Mouse (Mus musculus): ENCODE results near the gene Ccdc155. TPM values are rescaled to one million over a fixed set of nuclear protein-coding genes. Genes with fewer than 3 reads are reported as not detected.

The Ccdc155 gene
- polyA plus RNA-seq, 1 experiment from 2014 or later: 0.07 TPM

GRCm38 (mm10) chr7:45185921-45186320 is 18.8 kb downstream of the Ccdc155 start:
- no peaks in the 10 kb centered on the region for H3K9me3 ChIP-seq (replicated peaks)
- no peak overlapping the region for H3K4me3 ChIP-seq (replicated peaks)
- no peak overlapping the region for H3K9ac ChIP-seq
- no peaks in the 10 kb centered on the region for H3K36me3 ChIP-seq
- H3K27me3 ChIP-seq: peaks cover 98% of the 10 kb centered on the region
- H3K27ac ChIP-seq: no peak overlapping the region
- H3K4me2 ChIP-seq: no peak overlapping the region
- no peak for DNase-seq
- ATAC-seq (ENCODE audit: low read depth): no peak
- peaks cover 17% of the 10 kb centered on the region for H3K4me1 ChIP-seq (replicated peaks)
- WGBS (ENCODE audit: insufficient replicate concordance): 54% methylated on average over 7 of the region's 7 CpGs

GRCm38 (mm10) chr7:45183672-45184071 is 21.0 kb downstream of the Ccdc155 start:
- 54% methylated on average over 7 of the region's 7 CpGs for WGBS (ENCODE audit: insufficient replicate concordance)
- peaks cover 98% of the 10 kb centered on the region for H3K27me3 ChIP-seq
- H3K4me2 ChIP-seq: no peak overlapping the region
- H3K9me3 ChIP-seq (replicated peaks): no peaks in the 10 kb centered on the region
- DNase-seq: no peak
- H3K9ac ChIP-seq: no peak overlapping the region
- peaks cover 17% of the 10 kb centered on the region for H3K4me1 ChIP-seq (replicated peaks)
- no peak for ATAC-seq (ENCODE audit: low read depth)
- no peak overlapping the region for H3K27ac ChIP-seq
- H3K36me3 ChIP-seq: no peaks in the 10 kb centered on the region
- H3K4me3 ChIP-seq (replicated peaks): no peak overlapping the region

- Histone ChIP-seq H3K36me3 (no peaks in the 10 kb centered on the region), H3K27ac (no peak overlapping the region), H3K27me3 (peaks cover 99% of the 10 kb centered on the region), H3K4me2 (peak overlapping the region; percentile 64), H3K9ac (no peak overlapping the region), H3K9me3 (replicated peaks) (no peaks in the 10 kb centered on the region), H3K4me3 (replicated peaks) (peak overlapping the region; percentile 42), H3K4me1 (replicated peaks) (peaks cover 17% of the 10 kb centered on the region)
- DNase-seq (no peak), ATAC-seq (ENCODE audit: low read depth) (no peak)
- 18% methylated on average over 11 of the region's 11 CpGs for whole genome bisulfite sequencing (ENCODE audit: insufficient replicate concordance)
Measured at GRCm38 (mm10) chr7:45182606-45183005, 22.1 kb downstream of the Ccdc155 start.

GRCm38 (mm10) chr7:45182199-45182601 is 22.5 kb downstream of the Ccdc155 start:
- Histone ChIP-seq H3K27me3 (peaks cover 100% of the 10 kb centered on the region), H3K4me3 (replicated peaks) (peak overlapping the region; percentile 42), H3K4me1 (replicated peaks) (peaks cover 17% of the 10 kb centered on the region), H3K27ac (no peak overlapping the region), H3K9me3 (replicated peaks) (no peaks in the 10 kb centered on the region), H3K4me2 (peak overlapping the region; percentile 64), H3K36me3 (no peaks in the 10 kb centered on the region), H3K9ac (no peak overlapping the region)
- WGBS (ENCODE audit: insufficient replicate concordance): 1% methylated on average over 34 of the region's 34 CpGs
- ATAC-seq (ENCODE audit: low read depth) (peak; percentile 91), DNase-seq (peak; percentile 89)

- Histone ChIP-seq H3K27me3 (peaks cover 100% of the 10 kb centered on the region), H3K4me1 (replicated peaks) (peaks cover 17% of the 10 kb centered on the region), H3K36me3 (no peaks in the 10 kb centered on the region), H3K9ac (no peak overlapping the region), H3K4me3 (replicated peaks) (peak overlapping the region; percentile 42), H3K4me2 (peak overlapping the region; percentile 64), H3K27ac (no peak overlapping the region), H3K9me3 (replicated peaks) (no peaks in the 10 kb centered on the region)
- DNase-seq: no peak
- no peak for ATAC-seq (ENCODE audit: low read depth)
- WGBS (ENCODE audit: insufficient replicate concordance): 5% methylated on average over 35 of the region's 35 CpGs
Measured at GRCm38 (mm10) chr7:45181540-45181939, 23.2 kb downstream of the Ccdc155 start.

GRCm38 (mm10) chr7:45180896-45181477 is 23.7 kb downstream of the Ccdc155 start, which contains the start of gene Pth2:
Gene Pth2 (plus strand): TSS chr7:45180995.
- peak within 1 kb of the TSS; percentile 42 for H3K4me3 ChIP-seq (replicated peaks)
- ATAC-seq (ENCODE audit: low read depth): no peak
- H3K36me3 ChIP-seq: no peaks in the 10 kb centered on the region
- peak within 1 kb of the TSS; percentile 64 for H3K4me2 ChIP-seq
- no peak within 1 kb of the TSS for H3K9ac ChIP-seq
- no peak for DNase-seq
- H3K27me3 ChIP-seq: peaks cover 100% of the 10 kb centered on the region
- WGBS (ENCODE audit: insufficient replicate concordance): 18% methylated on average over 20 of the region's 20 CpGs
- H3K9me3 ChIP-seq (replicated peaks): no peaks in the 10 kb centered on the region
- H3K27ac ChIP-seq: no peak within 1 kb of the TSS
- peaks cover 17% of the 10 kb centered on the region for H3K4me1 ChIP-seq (replicated peaks)

GRCm38 (mm10) chr7:45179469-45179868 is 25.2 kb downstream of the Ccdc155 start, which contains the start of gene Gfy:
Gene Gfy (minus strand): TSS chr7:45179569.
- ATAC-seq (ENCODE audit: low read depth) (no peak), DNase-seq (no peak)
- Histone ChIP-seq H3K4me1 (replicated peaks) (peaks cover 22% of the 10 kb centered on the region), H3K4me3 (replicated peaks) (no peak within 1 kb of the TSS), H3K9me3 (replicated peaks) (no peaks in the 10 kb centered on the region), H3K9ac (no peak within 1 kb of the TSS), H3K27ac (no peak within 1 kb of the TSS), H3K27me3 (peaks cover 100% of the 10 kb centered on the region), H3K36me3 (no peaks in the 10 kb centered on the region), H3K4me2 (no peak within 1 kb of the TSS)
- WGBS (ENCODE audit: insufficient replicate concordance): 29% methylated on average over 7 of the region's 7 CpGs

GRCm38 (mm10) chr7:45178550-45178949 is 26.1 kb downstream of the Ccdc155 start:
- Histone ChIP-seq H3K4me2 (no peak overlapping the region), H3K9ac (no peak overlapping the region), H3K9me3 (replicated peaks) (no peaks in the 10 kb centered on the region), H3K36me3 (no peaks in the 10 kb centered on the region), H3K27me3 (peaks cover 98% of the 10 kb centered on the region), H3K4me3 (replicated peaks) (no peak overlapping the region), H3K27ac (no peak overlapping the region), H3K4me1 (replicated peaks) (peaks cover 22% of the 10 kb centered on the region)
- 19% methylated on average over 7 of the region's 7 CpGs for WGBS (ENCODE audit: insufficient replicate concordance)
- DNase-seq (no peak), ATAC-seq (ENCODE audit: low read depth) (no peak)

GRCm38 (mm10) chr7:45176356-45176755 is 28.3 kb downstream of the Ccdc155 start:
- WGBS (ENCODE audit: insufficient replicate concordance): 3% methylated on average over 28 of the region's 31 CpGs
- H3K4me3 ChIP-seq (replicated peaks): no peak overlapping the region
- no peak overlapping the region for H3K9ac ChIP-seq
- peaks cover 93% of the 10 kb centered on the region for H3K27me3 ChIP-seq
- no peak for DNase-seq
- ATAC-seq (ENCODE audit: low read depth): no peak
- peaks cover 8% of the 10 kb centered on the region for H3K4me1 ChIP-seq (replicated peaks)
- H3K36me3 ChIP-seq: no peaks in the 10 kb centered on the region
- H3K9me3 ChIP-seq (replicated peaks): 0 out of 2 replicates have a peak, but pooled peaks cover 8% of the 10 kb centered on the region
- no peak overlapping the region for H3K27ac ChIP-seq
- no peak overlapping the region for H3K4me2 ChIP-seq

- no peak overlapping the region for H3K4me2 ChIP-seq
- H3K4me3 ChIP-seq (replicated peaks): no peak overlapping the region
- H3K9ac ChIP-seq: no peak overlapping the region
- H3K27ac ChIP-seq: no peak overlapping the region
- ATAC-seq (ENCODE audit: low read depth): no peak
- H3K36me3 ChIP-seq: no peaks in the 10 kb centered on the region
- peaks cover 5% of the 10 kb centered on the region; the same call in 1 of the 2 replicates for H3K4me1 ChIP-seq (replicated peaks)
- H3K9me3 ChIP-seq (replicated peaks): peaks cover 8% of the 10 kb centered on the region; the same call in 1 of the 2 replicates
- 3% methylated on average over 23 of the region's 23 CpGs for WGBS (ENCODE audit: insufficient replicate concordance)
- no peak for DNase-seq
- peaks cover 93% of the 10 kb centered on the region for H3K27me3 ChIP-seq
Measured at GRCm38 (mm10) chr7:45175929-45176328, 28.8 kb downstream of the Ccdc155 start.

- H3K36me3 ChIP-seq: no peaks in the 10 kb centered on the region
- peaks cover 93% of the 10 kb centered on the region for H3K27me3 ChIP-seq
- peaks cover 5% of the 10 kb centered on the region; the same call in 1 of the 2 replicates for H3K4me1 ChIP-seq (replicated peaks)
- ATAC-seq (ENCODE audit: low read depth): no peak
- no peak overlapping the region for H3K9ac ChIP-seq
- no peak for DNase-seq
- 2% methylated on average over 13 of the region's 13 CpGs for WGBS (ENCODE audit: insufficient replicate concordance)
- peaks cover 8% of the 10 kb centered on the region; the same call in 1 of the 2 replicates for H3K9me3 ChIP-seq (replicated peaks)
- no peak overlapping the region for H3K27ac ChIP-seq
- no peak overlapping the region for H3K4me2 ChIP-seq
- H3K4me3 ChIP-seq (replicated peaks): no peak overlapping the region
Measured at GRCm38 (mm10) chr7:45175398-45175797, 29.3 kb downstream of the Ccdc155 start.
